Mouse (Mus musculus) neural tube, embryonic 14.5 days (tissue): ENCODE data around the gene Hephl1. TPM values are rescaled to one million over a fixed set of nuclear protein-coding genes. Genes with fewer than 3 reads are reported as not detected.

Experiments
- ATAC-seq: fragments of 200-750 bp; cut with Nextera tagmentation; 2 replicates; pipeline ENCODE4 v1.8.0; 2017; ENCODE audit warnings: low read depth, mild to moderate bottlenecking, moderate TSS enrichment, moderate library complexity
- H3K27ac ChIP-seq: fragments of 300-500 bp; sonication (generic); 2 replicates; pipeline ENCODE4 v1.5.1; 2014; ENCODE audit warnings: low read depth, mild to moderate bottlenecking, control low read depth, low read length, moderate library complexity, mixed read lengths
- H3K27me3 ChIP-seq: fragments of 300-500 bp; sonication (generic); 2 replicates; pipeline ENCODE4 v1.6.1; 2014; ENCODE audit warnings: low read length; ENCODE audit not compliant: control insufficient read depth, insufficient read depth
- H3K36me3 ChIP-seq: fragments of 300-500 bp; sonication (generic); 2 replicates; pipeline ENCODE4 v1.6.1; 2014; ENCODE audit warnings: low read length, mixed read lengths; ENCODE audit not compliant: control insufficient read depth, insufficient read depth
- H3K4me1 ChIP-seq: fragments of 300-500 bp; sonication (generic); 2 replicates; pipeline ENCODE4 v1.6.1; 2014; ENCODE audit warnings: low read length; ENCODE audit not compliant: control insufficient read depth, insufficient read depth
- H3K4me2 ChIP-seq: fragments of 300-500 bp; sonication (generic); 2 replicates; pipeline ENCODE4 v1.6.1; 2014; ENCODE audit warnings: mild to moderate bottlenecking, low read depth, low read length, control low read depth
- H3K4me3 ChIP-seq: fragments of 300-500 bp; sonication (generic); 2 replicates; pipeline ENCODE4 v1.5.1; 2014; ENCODE audit warnings: low read depth, low read length, control low read depth, mixed read lengths
- H3K9ac ChIP-seq: fragments of 300-500 bp; sonication (generic); replicated peaks from 2 replicates; pipeline ENCODE4 v1.6.1; 2014; ENCODE audit warnings: low read depth, mild to moderate bottlenecking, control low read depth, low read length, mixed read lengths
- H3K9me3 ChIP-seq: fragments of 300-500 bp; sonication (generic); 2 replicates; pipeline ENCODE4 v1.6.1; 2016; ENCODE audit warnings: low read length; ENCODE audit not compliant: control insufficient read depth
- WGBS: fragments of 180-500 bp; shearing (Covaris S2); extraction: QIAGEN DNeasy Blood & Tissue Kit; methylation state at CpG from one replicate; pipeline ENCODE4 v1.1.7; 2014; 5-methylcytosine and 5-hydroxymethylcytosine counted together
- polyA plus RNA-seq: library from polyadenylated mRNA; unstranded; fragments of >200 nt; fragmentation: Nextera tagmentation; extraction: Ambion mirVana; gene quantifications from 2 replicates; pipeline ENCODE4 v1.2.1, GENCODE M21; 2014

Gene Hephl1
- polyA plus RNA-seq, 1 experiment from 2014 or later = 0.07 TPM

DNA sequence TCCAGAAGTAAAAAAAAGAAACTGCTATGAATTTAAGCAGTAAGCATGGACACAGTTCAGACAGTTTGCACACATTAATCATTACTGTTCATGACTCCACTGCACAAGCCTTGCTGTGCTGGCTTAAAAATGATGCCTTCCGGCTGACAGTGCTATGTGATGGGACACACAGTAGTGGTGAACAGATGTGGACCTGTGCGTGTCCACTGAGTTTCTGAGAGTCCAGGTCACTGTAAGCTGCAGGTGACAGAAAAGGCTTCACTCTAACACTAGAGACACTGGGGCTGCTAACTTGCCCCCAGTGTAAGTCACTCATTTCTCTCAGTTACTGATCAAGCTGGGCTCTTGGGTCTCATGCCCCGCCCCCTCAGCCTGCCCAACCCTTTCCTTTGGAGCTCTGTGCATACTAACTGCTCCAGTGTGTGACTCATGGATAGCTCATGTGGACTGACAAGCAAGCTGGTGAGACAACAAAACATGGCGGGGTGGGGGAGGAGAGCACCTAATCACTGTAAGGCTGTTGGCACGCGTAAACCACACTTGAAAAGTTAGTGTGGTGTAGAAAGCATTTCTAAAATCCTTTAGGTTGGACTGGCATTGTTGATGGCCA lies 43.1 kb downstream of the Hephl1 start:
- H3K9me3 ChIP-seq = no peaks in the 10 kb centered on the region
- no peak overlapping the region for H3K9ac ChIP-seq
- no peak overlapping the region for H3K4me3 ChIP-seq
- no peak overlapping the region for H3K4me2 ChIP-seq
- no peak overlapping the region for H3K27ac ChIP-seq
- no peaks in the 10 kb centered on the region for H3K4me1 ChIP-seq
- 88% methylated on average over 6 of the region's 6 CpGs for WGBS
- no peaks in the 10 kb centered on the region for H3K27me3 ChIP-seq
- no peaks in the 10 kb centered on the region for H3K36me3 ChIP-seq
- ATAC-seq = no peak

- no peaks in the 10 kb centered on the region for H3K9me3 ChIP-seq
- no peak for ATAC-seq
- WGBS = 93% methylated on average over 7 of the region's 7 CpGs
- no peaks in the 10 kb centered on the region for H3K36me3 ChIP-seq
- no peaks in the 10 kb centered on the region for H3K4me1 ChIP-seq
- no peak overlapping the region for H3K9ac ChIP-seq
- H3K27ac ChIP-seq = no peak overlapping the region
- H3K4me3 ChIP-seq = no peak overlapping the region
- H3K27me3 ChIP-seq = no peaks in the 10 kb centered on the region
- no peak overlapping the region for H3K4me2 ChIP-seq
Measured at GRCm38 (mm10) chr9:15067995-15068685, 43.8 kb downstream of the Hephl1 start.

DNA sequence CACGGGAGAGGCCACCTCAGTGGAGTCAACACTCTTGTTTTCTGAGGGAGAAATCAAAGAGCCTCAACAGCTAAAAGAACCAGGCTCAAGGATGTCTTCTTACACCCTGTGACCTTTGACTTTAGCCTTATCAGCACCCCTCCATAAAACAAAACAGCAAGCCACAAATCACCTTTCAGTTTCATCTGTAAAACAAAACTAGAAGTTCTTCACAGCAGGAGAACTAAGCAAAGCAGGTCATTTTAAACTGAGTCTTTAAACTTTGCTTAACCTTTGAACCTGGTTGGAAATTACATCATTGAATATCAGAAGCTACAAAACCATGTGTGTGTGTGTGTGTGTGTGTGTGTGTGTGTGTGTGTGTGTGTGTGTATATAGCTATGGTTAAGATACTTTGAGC lies 47.7 kb downstream of the Hephl1 start:
- Histone ChIP-seq H3K4me1 (no peaks in the 10 kb centered on the region), H3K27ac (no peak overlapping the region), H3K9me3 (no peaks in the 10 kb centered on the region), H3K36me3 (no peaks in the 10 kb centered on the region), H3K27me3 (no peaks in the 10 kb centered on the region), H3K9ac (no peak overlapping the region), H3K4me2 (no peak overlapping the region), H3K4me3 (no peak overlapping the region)
- no peak for ATAC-seq
- 9% methylated on average over 1 of the region's 1 CpGs for WGBS

DNA sequence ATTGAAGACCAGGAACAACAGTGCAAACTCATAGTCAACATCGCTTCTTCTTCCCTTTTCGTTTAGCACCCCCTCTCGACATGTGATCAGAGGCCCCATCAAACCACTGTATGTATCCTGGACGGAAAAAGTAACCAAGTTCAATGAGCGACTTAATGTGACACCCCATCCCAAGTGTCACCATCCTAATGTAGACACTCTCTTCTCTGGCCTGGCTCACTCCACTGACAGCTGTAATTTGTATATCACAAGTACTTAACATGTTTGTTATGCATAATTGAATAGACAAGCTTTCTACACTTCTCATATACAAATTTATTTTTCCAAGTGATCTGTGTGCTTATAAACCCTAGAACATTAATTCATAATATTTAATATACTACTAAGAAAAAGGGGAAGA lies 51.1 kb downstream of the Hephl1 start:
- Histone ChIP-seq H3K4me1 (no peaks in the 10 kb centered on the region), H3K27ac (no peak overlapping the region), H3K4me2 (no peak overlapping the region), H3K27me3 (no peaks in the 10 kb centered on the region), H3K36me3 (no peaks in the 10 kb centered on the region), H3K9ac (no peak overlapping the region), H3K9me3 (no peaks in the 10 kb centered on the region), H3K4me3 (no peak overlapping the region)
- no peak for ATAC-seq
- WGBS = 92% methylated on average over 5 of the region's 5 CpGs

DNA sequence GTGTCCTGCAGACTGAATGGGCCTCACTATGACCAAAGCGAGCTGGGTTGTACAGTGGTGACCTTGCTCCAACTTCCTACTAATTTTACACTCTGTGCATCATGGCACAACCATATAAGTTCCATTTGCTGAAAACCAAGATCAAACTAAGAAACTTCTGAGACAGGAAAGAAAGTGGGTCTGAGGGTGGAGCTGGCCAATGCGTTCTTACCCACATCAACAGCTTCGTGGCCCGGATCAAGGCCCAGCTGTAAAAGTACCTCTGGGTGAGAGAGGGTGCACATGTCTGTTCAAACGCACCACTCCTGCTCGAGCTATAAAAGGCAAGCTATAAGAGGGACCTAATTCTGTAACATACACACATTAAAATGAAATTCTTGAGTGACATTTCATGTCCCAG lies 51.9 kb downstream of the Hephl1 start:
- Histone ChIP-seq H3K4me1 (no peaks in the 10 kb centered on the region), H3K36me3 (no peaks in the 10 kb centered on the region), H3K4me3 (no peak overlapping the region), H3K9ac (no peak overlapping the region), H3K9me3 (no peaks in the 10 kb centered on the region), H3K27me3 (no peaks in the 10 kb centered on the region), H3K4me2 (no peak overlapping the region), H3K27ac (no peak overlapping the region)
- 88% methylated on average over 6 of the region's 6 CpGs for WGBS
- ATAC-seq = no peak

DNA sequence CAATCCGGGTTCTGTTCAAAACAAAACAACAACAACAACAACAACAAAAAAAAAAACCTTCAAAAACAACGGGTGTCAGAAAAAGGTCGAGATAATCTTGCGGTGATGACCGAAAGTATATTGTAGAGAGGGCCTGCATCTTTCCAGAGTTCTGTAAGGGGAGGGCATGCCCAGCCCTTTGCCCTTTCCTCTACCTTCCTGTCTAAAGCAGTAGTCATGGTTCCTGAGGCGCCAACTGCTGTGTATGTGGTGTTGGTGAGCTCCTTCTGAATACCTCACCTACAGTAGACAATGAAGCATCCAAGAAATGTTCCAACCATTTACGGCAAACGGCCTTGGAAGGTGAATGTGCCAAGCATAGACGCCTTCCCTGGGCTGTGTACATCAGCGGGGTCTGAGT lies 66.2 kb downstream of the Hephl1 start:
- peak overlapping the region; percentile 89 for H3K4me3 ChIP-seq
- peak overlapping the region; percentile 72 for H3K4me2 ChIP-seq
- ATAC-seq = peak; percentile 18; the same call in 1 of the 2 replicates
- peaks cover 23% of the 10 kb centered on the region for H3K4me1 ChIP-seq
- peak overlapping the region; percentile 98 for H3K9ac ChIP-seq
- no peaks in the 10 kb centered on the region for H3K36me3 ChIP-seq
- H3K9me3 ChIP-seq = no peaks in the 10 kb centered on the region
- WGBS = 42% methylated on average over 10 of the region's 10 CpGs
- no peaks in the 10 kb centered on the region for H3K27me3 ChIP-seq
- H3K27ac ChIP-seq = peak overlapping the region; percentile 95

DNA sequence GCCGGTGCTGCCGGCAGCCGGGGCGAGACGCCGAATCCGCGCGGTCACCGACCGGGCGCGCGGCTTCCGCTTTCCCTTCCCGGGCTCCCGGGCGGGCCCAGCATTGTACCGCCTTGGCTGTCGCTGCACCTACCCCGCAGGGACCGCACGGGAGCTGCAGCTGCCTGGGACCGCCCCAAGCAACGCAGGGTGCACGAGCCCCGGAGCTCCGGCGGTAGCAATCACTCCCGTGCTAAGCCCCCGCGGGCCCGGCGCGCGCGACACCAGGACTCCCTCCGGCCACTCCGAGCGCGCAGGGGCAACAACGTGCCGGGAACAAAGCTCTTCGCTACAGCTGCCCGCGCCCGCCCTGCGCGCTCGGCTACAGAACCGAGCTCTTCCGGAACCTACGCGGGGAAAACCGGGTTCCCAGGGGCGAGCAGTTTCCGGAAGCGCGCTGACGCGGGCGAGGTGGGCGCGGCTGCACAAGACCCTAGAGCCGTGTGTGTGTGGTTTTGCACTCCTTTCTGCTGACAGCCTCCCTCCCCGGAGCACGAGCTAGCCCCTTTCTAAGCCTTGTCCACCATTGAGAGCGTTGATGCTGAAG lies 66.7 kb downstream of the Hephl1 start, which contains the start of gene Panx1:
Gene Panx1 (minus strand): TSS at position 395 of the 586 bp plus-strand sequence.
- WGBS = under 1% methylated on average over 66 of the region's 68 CpGs
- Histone ChIP-seq H3K9me3 (no peaks in the 10 kb centered on the region), H3K4me3 (peak within 1 kb of the TSS; percentile 89), H3K9ac (peak within 1 kb of the TSS; percentile 98), H3K27ac (peak within 1 kb of the TSS; percentile 95), H3K4me1 (peaks cover 23% of the 10 kb centered on the region), H3K36me3 (no peaks in the 10 kb centered on the region), H3K4me2 (peak within 1 kb of the TSS; percentile 72), H3K27me3 (no peaks in the 10 kb centered on the region)
- peak; percentile 96 for ATAC-seq

DNA sequence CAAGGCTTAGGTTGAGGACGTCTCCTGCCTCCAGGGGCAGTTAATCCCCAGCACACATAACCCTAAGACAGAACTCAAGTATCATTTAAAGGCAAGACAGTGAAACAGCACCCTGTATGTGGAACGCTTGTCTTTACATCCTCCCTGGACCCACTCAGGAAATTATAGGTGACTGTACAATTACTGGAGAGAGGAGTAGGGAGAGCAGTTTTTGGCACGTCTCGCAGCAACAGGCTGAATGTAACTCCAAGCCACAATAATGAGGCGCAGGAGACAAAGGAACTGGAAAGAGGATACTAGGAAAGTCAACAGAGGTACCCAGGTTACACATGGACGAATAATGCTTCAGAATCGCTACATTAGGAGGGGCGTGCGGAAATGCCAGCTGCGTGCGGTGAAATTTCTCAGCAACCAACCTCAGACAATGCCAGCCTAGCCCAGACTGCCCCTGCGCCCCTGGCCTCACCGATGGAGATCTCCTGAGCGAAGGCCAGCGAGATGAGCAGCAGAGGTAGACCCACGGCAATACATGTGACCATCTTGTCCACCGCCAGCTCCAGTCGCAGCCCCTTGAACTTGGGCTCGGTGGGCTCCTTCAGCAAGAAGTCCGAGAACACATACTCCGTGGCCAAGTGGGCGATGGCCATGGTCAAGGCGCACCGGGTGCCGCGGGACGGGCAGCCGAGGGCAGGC lies 67.4 kb downstream of the Hephl1 start:
- ATAC-seq = peak; percentile 54
- no peaks in the 10 kb centered on the region for H3K9me3 ChIP-seq
- H3K9ac ChIP-seq = peak overlapping the region; percentile 98
- H3K36me3 ChIP-seq = no peaks in the 10 kb centered on the region
- H3K4me1 ChIP-seq = peaks cover 23% of the 10 kb centered on the region
- peak overlapping the region; percentile 72 for H3K4me2 ChIP-seq
- WGBS = under 1% methylated on average over 28 of the region's 28 CpGs
- H3K27me3 ChIP-seq = no peaks in the 10 kb centered on the region
- peak overlapping the region; percentile 95 for H3K27ac ChIP-seq
- H3K4me3 ChIP-seq = peak overlapping the region; percentile 89

DNA sequence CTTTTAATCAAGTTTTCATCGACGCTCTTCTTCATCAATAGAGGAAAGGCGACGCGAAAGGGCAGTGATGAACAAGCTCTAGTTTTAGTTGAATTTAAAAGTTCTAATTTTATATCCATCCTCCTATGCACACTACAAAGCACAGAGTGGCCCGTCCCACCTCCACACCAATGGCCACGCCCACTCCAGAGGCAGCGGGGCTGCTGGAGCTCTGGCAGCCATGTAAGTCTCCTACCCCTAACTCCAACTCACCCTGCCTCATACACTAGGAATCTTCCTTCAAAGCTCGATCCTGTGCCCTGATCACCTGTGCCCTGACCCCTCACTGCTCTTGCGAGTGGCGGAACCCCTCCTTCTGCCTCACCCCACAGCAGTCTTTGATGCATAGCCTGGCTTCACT lies 70.4 kb downstream of the Hephl1 start:
- H3K4me1 ChIP-seq = peaks cover 26% of the 10 kb centered on the region
- H3K9me3 ChIP-seq = no peaks in the 10 kb centered on the region
- H3K27ac ChIP-seq = no peak overlapping the region
- no peak overlapping the region for H3K4me2 ChIP-seq
- no peaks in the 10 kb centered on the region for H3K36me3 ChIP-seq
- no peak overlapping the region for H3K9ac ChIP-seq
- H3K27me3 ChIP-seq = no peaks in the 10 kb centered on the region
- H3K4me3 ChIP-seq = no peak overlapping the region
- no peak for ATAC-seq
- WGBS = 94% methylated on average over 11 of the region's 11 CpGs
